Mouse (Mus musculus) brain, adult 2 months (tissue): Measurements from ENCODE around the gene Cacnb3.
"Not testable (repeated sequence)": the region's sequence is repeated elsewhere in the genome, so short reads cannot be mapped to it uniquely, and the experiment has no call there.

Source experiments
- DNase-seq: peaks from one replicate; pipeline ENCODE4 v3.0.0; 2011; ENCODE audit warnings: low read depth, low spot score

Gene Cacnb3

DNA sequence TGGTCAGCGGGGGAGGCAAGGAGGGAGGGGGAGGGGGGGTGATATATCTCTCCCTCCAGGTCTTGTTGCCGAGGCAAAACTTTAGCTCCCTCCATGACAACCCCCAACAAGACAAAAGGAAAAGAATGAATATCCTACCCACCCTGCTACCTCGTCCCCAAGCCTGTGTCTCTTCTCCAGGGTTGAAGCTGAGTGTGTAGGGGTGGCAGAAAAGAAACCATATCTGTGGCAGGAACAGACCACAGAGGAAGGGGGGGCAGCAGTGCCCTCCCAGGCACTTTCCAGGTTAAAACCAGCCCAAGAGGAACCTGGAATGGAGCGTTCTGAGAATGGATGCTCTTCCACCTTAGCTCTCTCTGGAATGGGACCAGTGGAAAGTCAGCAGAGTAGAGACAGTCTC, at the start of gene Cacnb3:
TSS of gene Cacnb3 (plus strand) at position 301 of the 400 bp plus-strand sequence.
- no peak for DNase-seq

DNA sequence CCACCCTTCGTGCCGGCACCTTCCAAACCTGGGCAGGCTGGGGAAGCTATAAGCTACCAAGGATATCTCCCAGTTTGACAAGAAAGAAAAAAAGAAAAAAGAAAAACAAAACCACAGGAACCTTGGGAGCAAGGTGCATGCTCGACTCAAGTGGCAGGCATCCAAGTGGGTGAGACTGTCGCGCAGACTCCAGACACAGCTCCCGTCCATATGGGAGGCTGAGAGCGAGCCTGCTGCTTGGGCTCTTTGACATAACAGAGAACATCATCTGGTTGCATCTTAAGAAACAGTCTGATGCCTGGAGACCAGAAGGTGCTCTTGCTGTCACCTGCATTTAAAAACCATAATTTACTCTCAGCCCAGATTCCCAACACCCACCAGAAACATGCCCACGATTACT, 48.2 kb upstream of the Cacnb3 start:
- peak; percentile 66 for DNase-seq

DNA sequence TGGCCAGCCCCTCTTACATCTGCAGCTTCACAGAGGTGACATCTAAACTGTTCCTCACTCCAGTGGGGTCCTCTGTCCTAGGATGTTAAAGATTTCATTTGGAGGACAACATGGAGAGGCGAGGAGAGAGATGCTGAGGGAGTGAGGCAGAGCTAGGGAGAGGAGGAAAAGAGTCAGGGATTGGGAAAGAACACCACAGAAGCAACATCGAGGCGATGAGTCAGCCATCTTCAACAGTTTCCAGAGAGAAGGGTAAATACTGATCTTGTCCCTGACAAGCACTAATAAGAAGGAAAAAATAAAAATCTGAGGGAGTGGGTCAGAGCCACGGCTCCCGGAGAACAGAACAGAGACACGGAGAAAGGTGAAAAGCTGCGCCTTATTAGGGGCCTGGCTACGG, 47.6 kb upstream of the Cacnb3 start:
- peak; percentile 48 for DNase-seq

DNA sequence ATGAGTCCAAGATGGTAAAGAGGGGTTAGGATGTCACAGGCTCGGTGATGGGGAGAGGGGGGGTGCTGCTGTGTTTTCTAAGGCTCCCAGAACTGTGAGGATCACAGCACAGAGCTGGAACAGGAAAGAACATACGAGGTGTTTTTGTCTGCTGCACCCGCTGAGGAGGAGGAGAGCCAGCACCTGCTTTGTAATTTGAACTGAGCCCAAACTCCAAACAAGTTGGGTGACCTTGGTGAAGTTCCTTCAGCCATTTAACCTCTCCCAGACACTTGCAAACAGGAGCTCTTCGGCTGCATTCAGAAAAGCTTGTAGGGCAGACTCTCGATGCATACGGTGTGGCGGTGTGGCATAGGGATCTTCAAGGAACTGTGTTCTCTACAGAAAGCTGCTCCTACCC, 45.2 kb upstream of the Cacnb3 start:
- DNase-seq, result no peak

DNA sequence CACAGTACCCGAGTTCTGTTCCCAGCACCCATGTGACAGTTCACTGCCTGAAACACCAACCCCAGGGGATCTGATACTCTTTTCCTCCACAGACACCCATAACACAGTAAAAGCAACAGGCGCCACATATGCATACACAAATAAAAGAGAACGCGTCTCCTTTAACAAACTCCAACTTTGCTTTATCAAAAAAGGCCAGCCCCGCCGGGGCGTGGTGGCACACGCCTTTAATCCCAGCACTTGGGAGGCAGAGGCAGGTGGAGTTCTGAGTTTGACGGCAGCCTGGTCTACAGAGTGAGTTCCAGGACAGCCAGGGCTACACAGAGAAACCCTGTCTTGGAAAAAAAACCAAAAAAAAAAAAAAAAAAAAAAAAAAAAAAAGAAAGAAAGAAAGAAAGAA, 44.5 kb upstream of the Cacnb3 start:
- not testable (repeated sequence) for DNase-seq

DNA sequence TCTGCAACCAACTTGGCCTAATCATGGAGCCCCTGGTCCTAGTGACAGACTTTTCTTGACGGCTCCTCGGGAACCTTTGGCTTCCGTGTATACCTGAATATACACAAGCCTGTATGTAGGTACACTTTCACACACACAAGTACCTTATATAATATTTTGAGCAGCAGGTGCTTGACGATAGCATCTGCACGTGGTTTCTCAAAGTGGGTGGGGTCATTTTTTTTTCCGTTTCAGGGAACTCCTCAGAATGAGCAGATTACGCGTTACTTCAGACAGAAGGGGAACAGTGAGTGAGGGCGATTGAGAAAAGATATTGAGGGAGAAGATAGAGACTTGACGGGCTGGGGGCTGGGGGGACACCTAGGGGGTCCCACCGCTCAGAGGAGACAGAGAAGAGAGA, 42.9 kb upstream of the Cacnb3 start:
- no peak for DNase-seq

DNA sequence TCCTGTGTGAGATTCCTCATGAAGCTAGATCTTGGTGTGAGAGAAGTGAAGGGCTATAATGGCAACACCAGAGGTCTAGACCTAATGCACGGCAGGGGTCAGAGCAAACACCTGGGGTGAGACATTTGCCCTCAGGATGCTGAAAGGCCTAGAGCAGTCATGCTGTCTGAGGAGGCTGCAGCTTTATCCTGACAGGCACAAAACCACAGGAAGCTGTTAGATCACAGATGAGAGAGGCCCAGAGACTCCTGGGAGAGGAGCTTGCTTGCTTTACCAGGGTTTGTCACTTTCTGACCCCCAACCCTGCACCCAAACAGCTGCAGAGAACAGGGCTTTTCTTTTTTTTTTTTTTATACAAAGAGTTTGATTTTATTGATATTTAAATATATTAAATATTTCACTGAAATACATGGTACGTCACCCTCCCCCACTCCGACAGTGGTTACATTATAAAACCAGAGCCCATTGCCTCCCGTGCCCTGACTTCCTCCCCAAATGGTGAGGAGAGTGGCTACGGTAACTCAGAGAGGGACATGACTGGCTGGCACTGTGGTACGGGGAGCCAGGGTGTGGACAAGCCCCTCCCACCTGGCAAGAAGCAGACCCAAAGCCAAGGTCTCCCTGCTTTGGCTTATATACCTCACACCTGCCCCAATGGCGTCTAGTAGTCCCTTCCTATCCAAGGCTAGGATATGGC, 40.9 kb upstream of the Cacnb3 start:
- no peak for DNase-seq

DNA sequence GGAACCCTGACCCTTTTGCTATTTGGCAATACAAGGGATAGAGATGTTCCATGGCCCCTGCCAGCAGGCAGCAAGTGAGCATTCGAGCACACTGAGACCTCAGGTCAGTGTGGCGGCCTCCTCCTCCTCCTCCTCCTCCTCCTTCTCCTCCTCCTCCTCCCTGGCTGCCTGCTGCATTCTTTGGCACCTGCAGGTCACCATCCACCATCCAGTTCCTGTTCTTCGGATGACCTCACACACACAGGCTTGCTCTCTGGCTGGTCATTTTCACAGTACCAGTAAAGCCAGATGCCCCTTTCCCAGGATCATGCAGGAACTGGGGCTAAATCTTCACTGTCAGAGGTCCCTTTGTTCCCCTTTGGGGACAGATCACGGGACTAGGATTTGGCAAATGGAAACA, 39.2 kb upstream of the Cacnb3 start:
- DNase-seq, result no peak

DNA sequence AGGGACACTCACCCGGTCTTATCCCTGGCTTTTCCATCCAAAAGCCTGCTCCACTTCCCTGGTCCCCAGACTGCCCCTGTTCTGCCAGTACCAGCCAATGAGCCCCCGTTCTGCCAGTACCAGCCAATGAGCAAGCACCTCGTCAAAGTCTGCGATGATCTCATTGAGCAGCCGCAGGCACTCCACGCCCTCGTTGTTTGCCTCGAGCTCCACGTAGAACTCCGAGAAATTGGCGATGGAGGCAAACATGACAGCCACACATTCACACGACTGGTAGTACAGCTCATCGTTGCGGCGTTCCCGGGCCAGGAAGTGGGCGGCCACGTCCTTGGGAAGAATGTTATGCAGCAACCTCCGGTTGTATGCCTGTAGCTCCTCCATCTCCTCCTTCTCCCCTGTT, 36.4 kb upstream of the Cacnb3 start:
- DNase-seq, result peak; percentile 78

DNA sequence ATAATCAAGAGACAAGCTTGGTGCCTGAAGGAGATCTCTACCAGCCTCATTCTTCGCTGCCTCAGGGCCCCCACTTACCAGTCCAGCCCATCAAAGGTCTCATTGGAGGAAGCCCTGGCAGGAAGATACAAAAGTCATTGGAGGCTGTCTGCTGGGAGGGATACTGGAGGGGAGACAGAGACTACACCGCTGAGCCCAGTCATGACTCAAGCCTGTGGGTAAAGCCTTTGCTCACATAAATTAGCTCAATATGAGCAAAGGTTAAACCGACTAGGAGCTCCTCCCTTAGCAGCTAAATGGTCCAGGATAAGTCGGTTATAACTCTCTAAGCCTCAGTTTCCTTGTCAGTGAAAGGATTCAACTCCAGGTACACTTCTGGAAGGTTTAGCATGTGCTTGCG, 35.6 kb upstream of the Cacnb3 start:
- no peak for DNase-seq

DNA sequence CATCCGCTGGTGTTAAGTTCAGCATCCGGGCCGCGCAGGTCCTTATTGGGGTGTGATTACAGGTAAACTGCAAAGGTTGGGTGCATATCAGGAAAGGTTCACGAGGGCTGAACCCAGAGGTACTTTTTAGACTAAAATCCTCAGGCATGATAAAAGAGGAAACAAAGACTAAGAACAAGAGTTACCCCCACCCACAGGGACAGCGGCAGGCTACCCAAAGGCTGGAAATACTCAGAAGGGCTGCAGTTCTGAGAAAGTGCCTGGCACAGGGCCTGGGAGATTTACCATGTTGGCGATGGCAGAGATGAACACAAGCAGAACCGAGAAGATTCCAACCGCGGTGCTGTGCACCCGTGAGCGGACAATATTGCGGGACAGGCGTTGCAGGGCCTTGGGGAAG, 34.0 kb upstream of the Cacnb3 start:
- no peak for DNase-seq

DNA sequence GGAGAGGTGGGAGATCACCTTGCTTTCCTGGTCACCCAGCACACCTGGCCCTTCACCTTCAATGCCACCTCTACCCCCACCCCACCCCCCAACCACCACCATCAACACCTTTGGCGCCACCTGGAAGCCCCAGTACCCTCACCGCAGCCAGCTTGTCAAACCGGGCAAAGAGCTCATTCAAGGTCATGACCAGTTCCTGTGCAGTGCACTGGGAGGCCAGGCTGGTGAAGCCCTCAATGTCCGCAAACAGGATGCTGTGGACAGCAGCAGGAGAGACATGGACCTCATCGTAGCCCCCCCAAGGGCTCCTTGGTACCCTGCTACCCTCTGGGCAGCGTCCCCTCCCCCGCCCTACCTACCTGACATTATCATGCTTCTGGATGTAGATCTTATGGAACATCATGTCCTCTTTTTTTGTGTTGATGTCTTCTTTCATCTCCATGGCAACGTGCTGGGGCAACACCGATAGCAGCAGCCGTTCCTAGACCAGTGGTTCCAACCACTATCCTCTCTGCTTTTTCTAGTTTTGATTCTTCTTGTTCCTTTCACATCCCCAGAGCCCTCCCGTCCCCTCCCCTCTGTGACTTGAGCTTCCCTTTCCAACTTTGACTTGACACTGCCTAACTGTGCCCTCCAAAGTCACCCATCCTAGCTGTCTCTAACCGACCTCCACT, 30.5 kb upstream of the Cacnb3 start:
- peak; percentile 42 for DNase-seq

DNA sequence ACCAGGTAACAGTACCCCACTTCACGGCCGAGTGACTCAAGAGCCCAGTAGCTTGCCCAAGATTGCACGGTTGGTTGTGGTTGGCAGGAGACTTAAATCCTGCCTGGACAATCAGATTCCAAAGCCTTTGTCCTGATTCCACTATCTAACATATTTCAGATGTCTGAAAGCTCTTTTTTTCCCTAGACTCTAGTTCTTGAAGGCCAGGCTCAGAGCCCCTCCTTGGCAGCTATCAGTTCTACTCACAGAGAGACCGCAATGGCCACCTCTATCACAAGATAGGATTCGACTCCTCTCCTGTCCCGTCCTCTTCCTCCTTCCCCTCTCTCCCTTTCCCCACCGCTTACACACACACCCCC, 28.8 kb upstream of the Cacnb3 start:
- DNase-seq, result no peak

DNA sequence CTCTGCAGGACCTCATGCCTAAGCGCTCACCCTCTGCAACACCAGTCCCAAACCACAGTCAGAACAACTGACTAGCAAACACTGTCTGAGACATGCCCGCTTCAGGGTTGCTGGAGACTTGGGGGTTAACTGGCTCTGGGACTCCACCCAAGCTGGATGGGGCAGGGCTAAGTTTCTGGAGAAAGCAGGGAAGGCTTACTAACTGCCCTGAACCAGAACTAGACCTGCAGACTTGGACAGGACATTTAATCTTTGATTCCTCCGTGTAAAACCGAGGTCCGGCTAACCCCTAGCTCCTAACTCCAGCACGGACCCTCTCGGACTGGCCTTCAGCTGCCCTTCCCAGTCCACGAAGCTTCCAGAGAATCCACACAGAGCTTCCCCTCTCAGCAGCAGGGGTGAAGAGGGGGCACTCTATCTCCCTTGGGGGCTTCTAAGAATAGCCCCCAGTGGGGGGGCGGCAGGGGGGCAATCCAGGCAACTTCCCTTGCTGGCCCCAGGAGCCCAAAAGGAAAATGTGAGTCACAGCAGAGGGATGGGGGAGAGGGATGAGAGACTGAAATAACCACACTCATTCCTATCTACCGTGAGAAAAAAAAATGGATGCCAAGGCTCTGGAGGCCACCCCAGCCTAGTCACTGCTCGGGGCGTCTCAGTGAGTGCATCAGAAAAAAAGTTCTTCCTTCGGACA, 28.3 kb upstream of the Cacnb3 start:
- peak; percentile 43 for DNase-seq

DNA sequence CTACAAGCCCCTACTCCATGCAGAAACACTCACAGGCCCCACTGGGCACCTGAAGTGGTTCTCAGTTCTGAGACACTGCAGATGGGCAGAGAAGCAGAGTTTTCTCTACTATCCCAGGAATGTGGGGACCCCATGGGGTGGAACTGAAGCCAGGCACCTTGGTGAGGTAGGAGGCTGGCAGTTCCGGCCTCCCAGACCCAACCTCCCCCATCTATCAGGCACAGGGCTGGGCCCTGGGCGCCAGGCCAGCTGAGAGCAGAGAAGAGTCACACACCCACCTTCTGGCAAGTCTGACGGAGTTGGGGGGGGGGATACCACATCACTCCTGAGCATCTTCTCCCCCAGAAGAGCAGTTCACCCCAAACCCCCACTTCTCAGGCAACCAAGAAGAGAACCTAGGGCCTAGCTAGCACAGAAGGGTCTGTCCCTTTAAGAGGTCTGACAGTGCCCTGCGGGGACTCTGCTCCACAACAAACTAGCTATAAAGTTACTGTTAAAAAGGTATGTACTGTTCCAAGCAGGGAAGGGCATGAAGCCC, 27.6 kb upstream of the Cacnb3 start:
- no peak for DNase-seq

DNA sequence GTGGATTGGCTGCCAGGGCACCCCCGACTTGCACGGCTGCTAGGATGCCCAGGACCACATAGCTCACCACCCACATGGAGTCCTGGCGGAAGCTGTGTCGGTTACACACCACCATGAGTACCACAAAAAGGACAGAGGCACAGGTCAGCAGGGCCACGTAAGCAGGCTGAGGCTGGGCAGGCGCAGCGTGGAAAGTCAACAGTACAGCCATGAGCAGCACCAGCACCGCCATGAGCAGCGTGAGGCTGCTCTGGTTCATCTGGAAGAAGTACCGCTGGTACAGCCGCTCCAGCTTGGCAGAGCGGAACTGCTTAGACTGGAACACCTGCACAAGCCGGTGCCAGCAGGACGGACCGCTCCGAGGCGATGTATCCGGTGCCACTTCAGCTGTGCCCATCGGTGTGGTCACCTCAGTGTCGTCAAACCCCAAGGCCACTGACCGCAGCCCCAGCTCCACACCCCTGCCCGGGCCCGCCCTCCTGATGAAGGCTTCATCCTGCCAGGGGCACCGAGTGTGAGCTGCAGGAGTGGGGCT, 26.5 kb upstream of the Cacnb3 start:
- DNase-seq, result no peak

DNA sequence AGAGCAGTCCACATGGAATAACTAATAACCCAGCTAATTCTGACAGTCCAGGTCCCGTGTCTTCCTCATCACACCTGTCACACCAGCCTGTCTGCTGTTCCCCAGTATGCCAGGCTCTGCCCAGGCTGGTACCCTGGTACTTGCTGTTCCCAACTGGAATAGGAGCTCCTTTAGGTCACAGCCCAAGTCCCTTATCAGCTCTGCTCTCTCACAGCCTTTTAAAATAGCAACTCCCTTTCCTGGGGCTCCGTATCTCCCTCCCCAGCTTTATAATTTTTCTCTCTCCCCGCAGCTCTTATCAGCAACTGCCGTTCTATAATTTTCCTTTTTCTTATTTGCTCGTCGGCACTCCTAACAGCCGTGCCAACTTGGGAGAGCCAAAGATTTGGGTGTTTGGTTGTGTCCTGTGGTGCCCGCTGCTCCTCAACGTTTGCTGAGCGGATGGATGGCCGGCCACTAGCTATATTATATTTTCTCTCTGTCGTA, 24.5 kb upstream of the Cacnb3 start:
- no peak for DNase-seq

DNA sequence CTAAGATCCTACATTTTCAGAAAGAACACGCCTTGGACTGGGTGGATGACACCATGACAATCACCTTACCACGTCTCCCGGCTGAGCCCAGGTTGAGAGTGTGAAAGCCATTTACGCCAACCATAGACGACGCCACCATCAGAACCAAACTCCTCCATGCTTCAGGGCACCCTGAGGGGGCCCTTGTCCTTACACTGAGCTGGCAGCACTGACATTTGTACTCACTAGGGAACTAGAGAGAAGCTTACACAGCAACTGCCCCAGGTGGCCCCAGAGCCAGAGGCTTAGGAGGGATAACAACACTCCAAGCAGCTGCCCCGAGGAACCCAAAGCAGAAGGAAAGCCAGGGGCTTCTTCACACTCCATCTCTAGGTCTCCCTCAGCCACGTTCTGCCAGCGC, 23.9 kb upstream of the Cacnb3 start:
- DNase-seq, result no peak

DNA sequence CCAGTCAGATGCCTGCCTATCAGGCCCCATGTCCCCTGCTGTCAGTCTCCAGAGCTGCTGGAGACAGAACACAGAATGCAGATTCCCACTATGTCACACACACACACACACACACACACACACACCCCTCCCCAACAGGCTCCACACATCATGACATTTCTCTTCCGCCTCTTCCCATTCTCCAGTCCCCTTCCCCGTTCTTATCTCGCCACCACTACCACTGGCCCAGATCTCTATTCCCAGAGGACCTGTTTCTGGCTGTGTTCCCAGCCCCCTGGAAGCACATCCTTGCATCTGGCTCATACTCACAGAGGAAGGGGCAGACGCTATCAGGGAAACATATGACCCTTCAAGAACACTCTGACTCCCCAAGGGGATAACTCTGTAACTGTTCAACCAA, 23.1 kb upstream of the Cacnb3 start:
- no peak for DNase-seq

DNA sequence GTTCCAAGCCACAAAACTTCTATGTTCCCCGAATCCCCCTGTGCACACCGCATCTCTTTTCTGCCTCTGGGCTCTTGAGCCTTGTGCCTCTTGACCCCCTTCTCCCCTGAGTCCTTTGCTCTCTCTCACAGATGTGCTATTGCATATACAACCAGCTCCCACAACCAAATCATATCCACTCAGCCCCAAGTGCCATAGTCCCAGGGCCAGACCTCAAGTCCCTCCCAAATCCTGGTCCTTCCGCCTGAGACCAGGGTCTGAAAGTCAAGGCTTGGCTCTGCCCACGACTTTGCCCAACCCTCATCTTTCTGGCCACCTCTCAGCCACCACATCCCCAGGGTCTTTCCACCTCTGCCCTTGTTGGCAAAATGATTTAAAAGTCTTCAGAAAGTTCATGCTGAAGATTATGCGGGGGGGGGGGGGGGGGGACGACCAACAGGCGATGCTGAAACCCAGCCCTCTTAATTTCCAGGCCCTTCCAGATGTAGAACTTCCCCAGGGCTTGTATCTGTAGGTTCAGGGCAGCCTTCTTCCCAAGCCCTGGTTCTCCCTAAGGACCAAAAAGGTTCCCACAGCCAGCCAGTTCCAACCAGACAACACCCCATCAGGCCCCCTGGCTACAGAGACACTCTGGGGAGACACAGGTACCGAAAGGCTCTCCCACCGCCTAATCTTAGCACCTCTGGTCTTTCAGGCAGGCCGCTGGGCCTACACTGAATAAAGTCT, 22.4 kb upstream of the Cacnb3 start:
- no peak for DNase-seq

DNA sequence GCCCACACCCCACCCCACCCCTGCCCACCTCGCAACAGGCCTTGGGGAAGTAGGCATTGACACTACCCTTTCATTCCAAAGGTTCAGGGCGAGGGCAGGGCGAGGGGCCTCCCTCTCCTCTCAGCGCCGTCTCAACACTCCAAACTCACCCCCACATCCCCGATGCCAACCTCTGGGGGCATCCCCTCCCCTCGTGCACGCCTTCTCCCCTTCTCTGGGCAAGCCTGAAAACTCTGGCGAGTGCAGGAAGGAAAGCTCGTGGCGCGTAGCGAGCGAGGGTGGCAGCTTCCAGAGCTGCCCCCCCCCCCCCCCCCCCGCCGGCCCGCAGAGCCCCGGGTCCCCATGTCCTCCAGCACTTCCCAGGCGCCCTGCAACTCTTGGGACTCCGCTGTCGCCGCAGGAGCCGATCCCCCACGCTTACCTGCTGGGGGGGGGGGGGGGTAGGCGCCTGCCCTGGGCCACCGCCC, 21.8 kb upstream of the Cacnb3 start:
- no peak for DNase-seq
